Mouse (Mus musculus) MEL (cell line): ENCODE results near the gene Fcgr1. TPM values are rescaled to one million over a fixed set of nuclear protein-coding genes. Genes with fewer than 3 reads are reported as not detected.
"Not testable (repeated sequence)": the region's sequence is repeated elsewhere in the genome, so short reads cannot be mapped to it uniquely, and the experiment has no call there.

Experiments used
- DNase-seq: peaks from one replicate; pipeline ENCODE4 v3.0.0; 2011; ENCODE audit warnings: low read depth, low spot score
- H3K27ac ChIP-seq: 2 replicates; pipeline ENCODE4 v1.5.1; 2012; ENCODE audit warnings: low read depth, mild to moderate bottlenecking, control low read depth, low read length, moderate library complexity; ENCODE audit not compliant: control insufficient read depth
- H3K27me3 ChIP-seq, 2 experiments: fragments of 150-350 bp in 1 of 2; sonication (generic) in 1 of 2; 2 replicates each; pipeline ENCODE4 v1.6.1; 2012; ENCODE audit warnings: low read length in 2 of 2, mild to moderate bottlenecking in 2 of 2, improper control_type of control experiment in 1 of 2, moderate library complexity in 1 of 2; ENCODE audit not compliant: insufficient read depth in 2 of 2, control insufficient read depth in 1 of 2
- H3K36me3 ChIP-seq, 2 experiments: 2 replicates each; pipeline ENCODE4 v1.6.1; 2012 to 2014; ENCODE audit warnings: low read length in 2 of 2, improper control_type of control experiment in 1 of 2, inconsistent platforms in 1 of 2, mild to moderate bottlenecking in 1 of 2; ENCODE audit not compliant: insufficient read depth in 2 of 2, control insufficient read depth in 1 of 2
- H3K4me1 ChIP-seq, 2 experiments: fragments of 150-350 bp in 1 of 2; sonication (generic) in 1 of 2; 2 replicates each; pipeline ENCODE4 v1.6.1; 2012; ENCODE audit warnings: low read length in 2 of 2, improper control_type of control experiment in 1 of 2, mild to moderate bottlenecking in 1 of 2; ENCODE audit not compliant: insufficient read depth in 2 of 2, control insufficient read depth in 1 of 2
- H3K4me3 ChIP-seq, 2 experiments: fragments of 150-350 bp in 1 of 2; sonication (generic) in 1 of 2; 2 replicates each; pipeline ENCODE4 v1.5.1; 2012; ENCODE audit warnings: low read depth in 2 of 2, low read length in 2 of 2, mild to moderate bottlenecking in 2 of 2, moderate library complexity in 2 of 2, control low read depth in 1 of 2, improper control_type of control experiment in 1 of 2; ENCODE audit not compliant: control insufficient read depth in 1 of 2, insufficient read depth in 1 of 2
- H3K79me2 ChIP-seq: 2 replicates; pipeline ENCODE4 v1.6.1; 2012; ENCODE audit warnings: mild to moderate bottlenecking, low read length, moderate library complexity; ENCODE audit not compliant: control insufficient read depth, poor library complexity, insufficient read depth
- H3K9ac ChIP-seq: 2 replicates; pipeline ENCODE4 v1.6.1; 2012; ENCODE audit warnings: low read depth, mild to moderate bottlenecking, control low read depth, low read length, moderate library complexity; ENCODE audit not compliant: control insufficient read depth, poor library complexity, severe bottlenecking
- H3K9me3 ChIP-seq: fragments of 150-350 bp; sonication (generic); replicated peaks from 2 replicates; pipeline ENCODE4 v1.6.1; 2012; ENCODE audit warnings: mild to moderate bottlenecking, low read length, improper control_type of control experiment, moderate library complexity; ENCODE audit not compliant: insufficient read depth
- CHD1 ChIP-seq: IDR thresholded peaks from 2 replicates; pipeline ENCODE4 v1.6.1; 2012; ENCODE audit warnings: low read depth, mild to moderate bottlenecking, inconsistent platforms, low read length, improper control_type of control experiment
- CHD2 ChIP-seq: IDR thresholded peaks from 2 replicates; pipeline ENCODE4 v1.6.1; 2011; ENCODE audit warnings: low read length, improper control_type of control experiment
- CTCF ChIP-seq, 3 experiments: IDR thresholded peaks in 2 of 3; conservative IDR thresholded peaks in 1 of 3; 2 replicates each; pipeline ENCODE4 v1.5.1; 2011 to 2012; ENCODE audit warnings: low read length in 3 of 3, low read depth in 2 of 3, mild to moderate bottlenecking in 2 of 3, improper control_type of control experiment in 1 of 3, inconsistent platforms in 1 of 3, mixed read lengths in 1 of 3, moderate library complexity in 1 of 3; ENCODE audit not compliant: control insufficient read depth in 1 of 3, insufficient read depth in 1 of 3, poor library complexity in 1 of 3, severe bottlenecking in 1 of 3
- GATA1 ChIP-seq: IDR thresholded peaks from 2 replicates; pipeline ENCODE4 v1.6.1; 2011; ENCODE audit warnings: low read depth, low read length, improper control_type of control experiment
- HCFC1 ChIP-seq: IDR thresholded peaks from 2 replicates; pipeline ENCODE4 v1.6.1; 2012; ENCODE audit warnings: low read depth, mild to moderate bottlenecking, inconsistent platforms, low read length, improper control_type of control experiment, moderate library complexity
- POLR2A ChIP-seq, 2 experiments: IDR thresholded peaks; 2 replicates each; pipeline ENCODE4 v1.6.1; 2011 to 2012; ENCODE audit warnings: low read length in 2 of 2, mild to moderate bottlenecking in 2 of 2, control low read depth in 1 of 2, improper control_type of control experiment in 1 of 2, low read depth in 1 of 2, moderate library complexity in 1 of 2; ENCODE audit not compliant: control insufficient read depth in 1 of 2, insufficient read depth in 1 of 2, poor library complexity in 1 of 2
- TBP ChIP-seq: IDR thresholded peaks from 2 replicates; pipeline ENCODE4 v1.8.0; 2011; ENCODE audit warnings: low read depth, low read length, improper control_type of control experiment
- ZKSCAN1 ChIP-seq: IDR thresholded peaks from 2 replicates; pipeline ENCODE4 v1.6.1; 2012; ENCODE audit warnings: low read depth, mild to moderate bottlenecking, inconsistent platforms, low read length, improper control_type of control experiment, moderate library complexity
- polyA plus RNA-seq, 2 experiments: library from polyadenylated mRNA; stranded (reverse) in 1 of 2; unstranded in 1 of 2; fragments of >175 nt in 1 of 2; fragments of >200 nt in 1 of 2; gene quantifications; 2 replicates each; pipeline versions ENCODE4 v1.2.1 to v1.2.4; 2012; ENCODE audit warnings: low replicate concordance in 2 of 2, low read depth in 1 of 2; ENCODE audit not compliant: insufficient read length in 2 of 2, insufficient read depth in 1 of 2, missing spikeins in 1 of 2
- total RNA-seq: library from RNA; depleted of rRNA; stranded (reverse); fragments of 300-350 nt; gene quantifications from 2 replicates; pipeline ENCODE4 v1.2.3, GENCODE M21; 2012

The Fcgr1 gene
- total and polyA plus RNA-seq, 3 experiments: 2.8 to 4.7 TPM; not detected in 1

GRCm38 (mm10) chr3:96327131-96327530, 33.4 kb upstream of the Fcgr1 start:
- H3K27me3 ChIP-seq: no peaks in the 10 kb centered on the region
- peak; percentile 95 for DNase-seq

GRCm38 (mm10) chr3:96323806-96324205, 30.0 kb upstream of the Fcgr1 start:
- 0 out of 2 replicates have a peak, but pooled peaks have one; percentile 26 for TF ChIP-seq TBP
- H3K4me1 ChIP-seq, H3K27me3 ChIP-seq, H3K27ac ChIP-seq, DNase-seq, H3K9ac ChIP-seq, H3K4me3 ChIP-seq, H3K36me3 ChIP-seq, H3K9me3 ChIP-seq, H3K79me2 ChIP-seq: not testable (repeated sequence)

More at GRCm38 (mm10) chr3:96327131-96327530, 33.4 kb upstream of the Fcgr1 start:
- Histone ChIP-seq H3K4me1 (peaks cover 0 to 5% of the 10 kb centered on the region in 2 experiments; a peak in 2 of 4 replicates), H3K9me3 (no peaks in the 10 kb centered on the region), H3K9ac (peak overlapping the region; percentile 43), H3K4me3 (peak overlapping the region; percentile 34 to 53), H3K27ac (no peak overlapping the region), H3K36me3 (peaks cover 0 to 12% of the 10 kb centered on the region in 2 experiments; a peak in 2 of 4 replicates), H3K79me2 (peaks cover 1% of the 10 kb centered on the region; the same call in 1 of the 2 replicates)
- peak in 2 of 3 experiments; percentile 86; a peak in 4 of 6 replicates for TF ChIP-seq CTCF (IDR thresholded peaks at IDR 0.05 in 2 of 3, conservative IDR thresholded peaks at IDR 0.05 in 1 of 3; ENCODE audit: control insufficient read depth in 1 of 3, insufficient read depth in 1 of 3, low read depth in 2 of 3, low read length in 3 of 3, poor library complexity in 1 of 3, severe bottlenecking in 1 of 3)
- no peak for TF ChIP-seq GATA1
- TF ChIP-seq HCFC1: no peak
- TF ChIP-seq CHD2: no peak
- TF ChIP-seq ZKSCAN1: no peak

- Histone ChIP-seq H3K4me1 (peaks cover 0 to 3% of the 10 kb centered on the region in 2 experiments; a peak in 1 of 4 replicates), H3K9ac (no peak overlapping the region), H3K36me3 (peaks cover 0 to 3% of the 10 kb centered on the region in 2 experiments; a peak in 1 of 4 replicates), H3K79me2 (no peaks in the 10 kb centered on the region; the same call in 1 of the 2 replicates), H3K27ac (no peak overlapping the region), H3K4me3 (no peak overlapping the region), H3K9me3 (no peaks in the 10 kb centered on the region), H3K27me3 (no peaks in the 10 kb centered on the region)
- no peak for DNase-seq
- TF ChIP-seq CHD1 (no peak), TBP (peak; percentile 70)
Measured at GRCm38 (mm10) chr3:96322609-96323008, 28.8 kb upstream of the Fcgr1 start.

GRCm38 (mm10) chr3:96321891-96322290, 28.1 kb upstream of the Fcgr1 start:
- no peak for DNase-seq
- H3K27ac ChIP-seq: no peak overlapping the region
- H3K79me2 ChIP-seq: no peaks in the 10 kb centered on the region
- H3K9ac ChIP-seq: no peak overlapping the region
- TF ChIP-seq GATA1 (no peak), TBP (peak; percentile 97), POLR2A (IDR thresholded peaks at IDR 0.05; ENCODE audit: control insufficient read depth in 1 of 2, insufficient read depth in 1 of 2, low read depth in 1 of 2, low read length in 2 of 2, poor library complexity in 1 of 2) (no peak)
- TF ChIP-seq, all 39 proteins: peak for 1
- H3K4me3 ChIP-seq: no peak overlapping the region
- no peaks in the 10 kb centered on the region for H3K4me1 ChIP-seq
- no peaks in the 10 kb centered on the region for H3K27me3 ChIP-seq
- H3K9me3 ChIP-seq: no peaks in the 10 kb centered on the region
- H3K36me3 ChIP-seq: no peaks in the 10 kb centered on the region
